Mouse (Mus musculus): Measurements from ENCODE around the gene Pemt. TPM values are rescaled to one million over a fixed set of nuclear protein-coding genes. Genes with fewer than 3 reads are reported as not detected.

The Pemt gene
- polyA plus RNA-seq, 1 experiment from 2014 or later, result 10.2 TPM

GRCm38 (mm10) chr11:60016726-60017125 is 29.6 kb downstream of the Pemt start:
- Histone ChIP-seq H3K4me3 (replicated peaks; ENCODE audit: low read depth, low read length) (no peak overlapping the region), H3K4me2 (ENCODE audit: low read length) (no peak overlapping the region), H3K4me1 (replicated peaks; ENCODE audit: insufficient read depth, low read length) (no peaks in the 10 kb centered on the region), H3K9me3 (replicated peaks; ENCODE audit: low read length) (no peaks in the 10 kb centered on the region), H3K27me3 (ENCODE audit: insufficient read depth, low read length) (no peaks in the 10 kb centered on the region), H3K27ac (no peak overlapping the region), H3K36me3 (ENCODE audit: insufficient read depth, low read length) (no peaks in the 10 kb centered on the region), H3K9ac (ENCODE audit: low read depth, low read length) (no peak overlapping the region)
- WGBS, result 23% methylated on average over 4 of the region's 4 CpGs
- TF ChIP-seq CTCF (IDR thresholded peaks at IDR 0.05; ENCODE audit: low read depth), result no peak
- peak; percentile 32 for DNase-seq (ENCODE audit: low spot score)
- no peak for ATAC-seq (replicated peaks; ENCODE audit: low FRiP score, low read depth)

GRCm38 (mm10) chr11:60011516-60011915 is 34.8 kb downstream of the Pemt start:
- H3K9ac ChIP-seq (ENCODE audit: low read depth, low read length), result no peak overlapping the region
- ATAC-seq (replicated peaks; ENCODE audit: low FRiP score, low read depth) (no peak), DNase-seq (ENCODE audit: low spot score) (no peak)
- no peak overlapping the region for H3K4me3 ChIP-seq (replicated peaks; ENCODE audit: low read depth, low read length)
- no peaks in the 10 kb centered on the region for H3K36me3 ChIP-seq (ENCODE audit: insufficient read depth, low read length)
- no peak for TF ChIP-seq CTCF (IDR thresholded peaks at IDR 0.05; ENCODE audit: low read depth)
- no peak overlapping the region for H3K27ac ChIP-seq
- no peaks in the 10 kb centered on the region for H3K4me1 ChIP-seq (replicated peaks; ENCODE audit: insufficient read depth, low read length)
- H3K4me2 ChIP-seq (ENCODE audit: low read length), result no peak overlapping the region
- WGBS, result 79% methylated on average over 3 of the region's 3 CpGs
- H3K27me3 ChIP-seq (ENCODE audit: insufficient read depth, low read length), result no peaks in the 10 kb centered on the region
- H3K9me3 ChIP-seq (replicated peaks; ENCODE audit: low read length), result no peaks in the 10 kb centered on the region

DNA sequence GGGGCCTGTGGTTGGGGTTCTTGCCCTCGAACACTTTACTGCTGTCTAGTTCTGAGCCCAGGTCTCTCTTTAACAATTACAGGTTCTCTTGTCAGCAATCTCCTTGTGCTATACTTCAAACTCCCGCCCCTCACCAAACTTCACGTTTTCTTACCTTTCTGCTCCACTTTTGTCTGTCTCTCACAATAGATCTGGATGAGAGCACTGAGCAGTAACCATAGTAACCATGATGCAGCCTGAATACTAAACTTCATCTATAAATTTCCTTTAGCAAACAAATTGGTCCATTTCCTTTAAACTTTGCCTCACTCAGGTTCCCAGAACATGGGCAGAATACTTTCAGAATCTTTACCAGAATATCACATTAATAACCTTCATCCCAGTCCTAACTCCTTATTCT is 36.8 kb downstream of the Pemt start:
- Histone ChIP-seq H3K4me3 (replicated peaks; ENCODE audit: low read depth, low read length) (no peak overlapping the region), H3K4me2 (ENCODE audit: low read length) (no peak overlapping the region), H3K27me3 (ENCODE audit: insufficient read depth, low read length) (no peaks in the 10 kb centered on the region), H3K4me1 (replicated peaks; ENCODE audit: insufficient read depth, low read length) (no peaks in the 10 kb centered on the region), H3K27ac (no peak overlapping the region), H3K9me3 (replicated peaks; ENCODE audit: low read length) (no peaks in the 10 kb centered on the region), H3K9ac (ENCODE audit: low read depth, low read length) (no peak overlapping the region), H3K36me3 (ENCODE audit: insufficient read depth, low read length) (no peaks in the 10 kb centered on the region)
- no peak for ATAC-seq (replicated peaks; ENCODE audit: low FRiP score, low read depth)
- no peak for TF ChIP-seq CTCF (IDR thresholded peaks at IDR 0.05; ENCODE audit: low read depth)
- WGBS, result 80% methylated on average over 3 of the region's 3 CpGs
- no peak for DNase-seq (ENCODE audit: low spot score)

DNA sequence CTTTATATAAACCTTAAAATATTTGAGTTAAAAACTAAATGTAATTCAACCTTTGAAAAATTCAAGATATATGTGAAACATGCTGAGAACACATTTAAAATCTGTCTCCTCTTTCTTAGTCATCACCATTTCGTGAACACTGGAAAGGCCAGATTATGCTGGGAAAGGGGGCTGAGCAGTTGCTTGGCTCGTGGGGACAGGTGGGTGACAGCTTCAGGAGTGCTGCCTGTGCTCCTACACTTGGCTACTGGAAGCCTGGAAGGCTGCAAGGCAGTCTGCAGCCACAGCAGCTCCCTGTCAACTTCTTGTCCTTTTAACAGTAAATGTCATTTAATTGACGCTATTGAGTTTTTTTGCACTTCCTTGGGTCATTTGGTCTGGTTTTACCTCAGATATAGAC is 40.4 kb downstream of the Pemt start:
- 68% methylated on average over 3 of the region's 3 CpGs for WGBS
- Histone ChIP-seq H3K27ac (no peak overlapping the region), H3K4me1 (replicated peaks; ENCODE audit: insufficient read depth, low read length) (no peaks in the 10 kb centered on the region), H3K27me3 (ENCODE audit: insufficient read depth, low read length) (no peaks in the 10 kb centered on the region), H3K4me2 (ENCODE audit: low read length) (no peak overlapping the region), H3K36me3 (ENCODE audit: insufficient read depth, low read length) (no peaks in the 10 kb centered on the region), H3K4me3 (replicated peaks; ENCODE audit: low read depth, low read length) (no peak overlapping the region), H3K9ac (ENCODE audit: low read depth, low read length) (no peak overlapping the region), H3K9me3 (replicated peaks; ENCODE audit: low read length) (no peaks in the 10 kb centered on the region)
- no peak for ATAC-seq (replicated peaks; ENCODE audit: low FRiP score, low read depth)
- DNase-seq (ENCODE audit: low spot score), result no peak
- no peak for TF ChIP-seq CTCF (IDR thresholded peaks at IDR 0.05; ENCODE audit: low read depth)

DNA sequence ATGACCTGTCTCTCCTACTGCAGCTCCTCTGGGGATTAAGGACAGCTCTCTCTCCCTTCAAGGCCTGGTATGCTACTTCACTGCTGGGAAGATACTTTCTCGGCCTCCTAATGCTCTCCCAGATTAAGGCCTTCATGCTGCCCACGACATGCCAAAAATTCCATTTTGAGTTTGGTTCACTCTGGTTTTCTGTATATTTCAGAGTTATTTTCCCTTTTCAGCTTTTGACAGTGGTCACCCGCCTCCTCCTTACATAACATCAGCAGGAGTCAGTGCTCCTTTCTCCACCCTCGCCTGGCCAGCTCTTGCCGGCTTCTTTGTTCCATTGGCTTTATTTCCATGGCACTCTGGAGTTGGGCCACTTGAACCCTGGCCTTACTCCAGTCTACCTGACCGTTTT is 41.6 kb downstream of the Pemt start:
- no peak overlapping the region for H3K4me3 ChIP-seq (replicated peaks; ENCODE audit: low read depth, low read length)
- no peaks in the 10 kb centered on the region for H3K36me3 ChIP-seq (ENCODE audit: insufficient read depth, low read length)
- H3K4me1 ChIP-seq (replicated peaks; ENCODE audit: insufficient read depth, low read length), result no peaks in the 10 kb centered on the region
- WGBS, result 86% methylated on average over 6 of the region's 6 CpGs
- H3K9ac ChIP-seq (ENCODE audit: low read depth, low read length), result no peak overlapping the region
- H3K27ac ChIP-seq, result no peak overlapping the region
- DNase-seq (ENCODE audit: low spot score), result no peak
- no peak for ATAC-seq (replicated peaks; ENCODE audit: low FRiP score, low read depth)
- H3K27me3 ChIP-seq (ENCODE audit: insufficient read depth, low read length), result no peaks in the 10 kb centered on the region
- TF ChIP-seq CTCF (IDR thresholded peaks at IDR 0.05; ENCODE audit: low read depth), result no peak
- H3K9me3 ChIP-seq (replicated peaks; ENCODE audit: low read length), result no peaks in the 10 kb centered on the region
- H3K4me2 ChIP-seq (ENCODE audit: low read length), result no peak overlapping the region

DNA sequence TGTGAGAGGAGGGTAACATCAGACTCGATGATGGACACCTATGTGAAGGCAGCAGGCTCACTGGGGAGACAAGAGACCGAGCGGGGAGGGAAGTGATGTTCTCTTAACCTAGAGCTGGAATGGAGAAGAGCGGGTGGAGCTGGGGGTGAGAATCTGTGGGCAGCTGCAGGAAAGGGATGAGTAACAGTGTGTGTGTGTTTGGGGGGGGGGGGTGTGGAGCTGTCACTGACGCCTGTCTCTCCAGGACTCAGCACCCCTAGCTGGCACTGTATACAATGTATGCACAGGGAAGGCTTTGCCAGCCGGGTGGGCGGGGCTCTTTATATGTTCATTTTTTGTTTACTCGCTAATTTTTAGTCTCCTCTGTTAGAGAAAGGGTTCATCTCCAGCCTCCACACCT is 42.5 kb downstream of the Pemt start:
- Histone ChIP-seq H3K36me3 (ENCODE audit: insufficient read depth, low read length) (no peaks in the 10 kb centered on the region), H3K27ac (no peak overlapping the region), H3K9ac (ENCODE audit: low read depth, low read length) (no peak overlapping the region), H3K4me1 (replicated peaks; ENCODE audit: insufficient read depth, low read length) (no peaks in the 10 kb centered on the region), H3K4me3 (replicated peaks; ENCODE audit: low read depth, low read length) (no peak overlapping the region), H3K9me3 (replicated peaks; ENCODE audit: low read length) (no peaks in the 10 kb centered on the region), H3K4me2 (ENCODE audit: low read length) (no peak overlapping the region), H3K27me3 (ENCODE audit: insufficient read depth, low read length) (no peaks in the 10 kb centered on the region)
- DNase-seq (ENCODE audit: low spot score), result no peak
- 87% methylated on average over 8 of the region's 8 CpGs for WGBS
- ATAC-seq (replicated peaks; ENCODE audit: low FRiP score, low read depth), result no peak
- no peak for TF ChIP-seq CTCF (IDR thresholded peaks at IDR 0.05; ENCODE audit: low read depth)

DNA sequence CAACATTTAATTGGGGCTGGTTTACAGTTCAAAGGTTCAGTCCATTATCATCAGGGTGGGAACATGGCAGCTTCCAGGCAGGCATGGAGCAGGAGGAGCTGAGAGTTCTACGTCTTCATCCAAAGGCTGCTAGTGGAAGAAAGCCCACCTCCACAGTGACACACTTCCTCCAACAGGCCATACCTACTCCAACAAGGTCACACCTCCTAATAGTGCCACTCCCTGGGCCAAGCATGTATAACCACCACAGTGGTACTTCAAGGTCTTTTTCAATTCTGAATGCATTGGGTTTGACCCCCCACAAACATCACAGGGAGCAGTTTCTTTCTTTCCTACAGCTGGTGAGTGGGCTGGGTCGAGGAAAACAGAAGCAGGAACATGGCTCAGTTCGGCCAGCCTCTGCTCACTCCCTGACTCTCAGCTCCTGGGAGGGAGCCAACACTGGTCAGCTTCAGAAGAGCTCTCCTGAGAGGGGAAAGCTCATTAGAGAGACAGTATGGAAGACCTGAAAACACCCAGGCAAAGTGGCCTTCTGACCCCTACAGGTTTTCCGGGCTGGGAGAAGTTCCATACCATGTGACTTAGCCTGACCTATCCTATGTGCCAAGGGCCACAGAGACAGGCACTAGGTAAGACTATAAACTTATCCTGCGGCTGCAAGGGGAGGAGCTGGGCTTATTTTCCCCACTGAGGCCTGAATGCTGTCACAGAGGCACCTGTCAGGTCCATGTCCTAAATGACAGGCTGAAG is 44.9 kb downstream of the Pemt start:
- Histone ChIP-seq H3K27ac (no peak overlapping the region), H3K4me1 (replicated peaks; ENCODE audit: insufficient read depth, low read length) (no peaks in the 10 kb centered on the region), H3K9ac (ENCODE audit: low read depth, low read length) (no peak overlapping the region), H3K9me3 (replicated peaks; ENCODE audit: low read length) (no peaks in the 10 kb centered on the region), H3K4me2 (ENCODE audit: low read length) (no peak overlapping the region), H3K4me3 (replicated peaks; ENCODE audit: low read depth, low read length) (no peak overlapping the region), H3K36me3 (ENCODE audit: insufficient read depth, low read length) (no peaks in the 10 kb centered on the region), H3K27me3 (ENCODE audit: insufficient read depth, low read length) (no peaks in the 10 kb centered on the region)
- TF ChIP-seq CTCF (IDR thresholded peaks at IDR 0.05; ENCODE audit: low read depth), result no peak
- 70% methylated on average over 5 of the region's 5 CpGs for WGBS
- ATAC-seq (replicated peaks; ENCODE audit: low FRiP score, low read depth) (no peak), DNase-seq (ENCODE audit: low spot score) (no peak)

Measured in kidney, postnatal 0 days (tissue).